Mouse (Mus musculus): ENCODE results near the gene Myo1e. TPM values are rescaled to one million over a fixed set of nuclear protein-coding genes. Genes with fewer than 3 reads are reported as not detected.

Myo1e gene
- total and polyA plus RNA-seq, 2 experiments: 11.2 to 25.1 TPM

GRCm38 (mm10) chr9:70238391-70238790 lies 31.2 kb downstream of the Myo1e start:
- Histone ChIP-seq H3K27ac (replicated peaks; ENCODE audit: insufficient read depth, low read depth, low read length) (no peak overlapping the region; the same call in none of the 2 replicates), H3K9ac (ENCODE audit: low read depth, low read length) (no peak overlapping the region), H3K4me1 (ENCODE audit: control insufficient read depth, insufficient read depth, low read length) (peaks cover 35% of the 10 kb centered on the region), H3K36me3 (ENCODE audit: control insufficient read depth, insufficient read depth, low read length) (no peaks in the 10 kb centered on the region), H3K27me3 (ENCODE audit: control insufficient read depth, insufficient read depth, low read length) (no peaks in the 10 kb centered on the region), H3K79me2 (ENCODE audit: control insufficient read depth, insufficient read depth, low read length) (peaks cover 29% of the 10 kb centered on the region; the same call in 1 of the 2 replicates), H3K4me3 (ENCODE audit: insufficient read depth, low read depth, low read length) (no peak overlapping the region)
- DNase-seq (ENCODE audit: extremely low read depth, low read depth, low spot score): peak; percentile 70
- no peak for TF ChIP-seq POLR2A (IDR thresholded peaks at IDR 0.05; ENCODE audit: extremely low read depth, insufficient read depth, low read length)
- TF ChIP-seq CTCF (IDR thresholded peaks at IDR 0.05; ENCODE audit: low read depth, low read length): no peak
- 45% methylated on average over 6 of the region's 6 CpGs for WGBS

GRCm38 (mm10) chr9:70239229-70239628 lies 32.1 kb downstream of the Myo1e start:
- DNase-seq (ENCODE audit: extremely low read depth, low read depth, low spot score): no peak
- WGBS: 86% methylated on average over 3 of the region's 3 CpGs
- Histone ChIP-seq H3K9ac (ENCODE audit: low read depth, low read length) (no peak overlapping the region), H3K36me3 (ENCODE audit: control insufficient read depth, insufficient read depth, low read length) (no peaks in the 10 kb centered on the region), H3K4me1 (ENCODE audit: control insufficient read depth, insufficient read depth, low read length) (peaks cover 30% of the 10 kb centered on the region), H3K79me2 (ENCODE audit: control insufficient read depth, insufficient read depth, low read length) (peaks cover 26% of the 10 kb centered on the region; the same call in 1 of the 2 replicates), H3K27ac (replicated peaks; ENCODE audit: insufficient read depth, low read depth, low read length) (no peak overlapping the region), H3K27me3 (ENCODE audit: control insufficient read depth, insufficient read depth, low read length) (no peaks in the 10 kb centered on the region), H3K4me3 (ENCODE audit: insufficient read depth, low read depth, low read length) (no peak overlapping the region)
- TF ChIP-seq POLR2A (IDR thresholded peaks at IDR 0.05; ENCODE audit: extremely low read depth, insufficient read depth, low read length): no peak
- TF ChIP-seq CTCF (IDR thresholded peaks at IDR 0.05; ENCODE audit: low read depth, low read length): no peak

- peaks cover 26% of the 10 kb centered on the region; the same call in 1 of the 2 replicates for H3K79me2 ChIP-seq (ENCODE audit: control insufficient read depth, insufficient read depth, low read length)
- H3K27me3 ChIP-seq (ENCODE audit: control insufficient read depth, insufficient read depth, low read length): no peaks in the 10 kb centered on the region
- TF ChIP-seq CTCF (IDR thresholded peaks at IDR 0.05; ENCODE audit: low read depth, low read length): no peak
- no peak for TF ChIP-seq POLR2A (IDR thresholded peaks at IDR 0.05; ENCODE audit: extremely low read depth, insufficient read depth, low read length)
- H3K27ac ChIP-seq (replicated peaks; ENCODE audit: insufficient read depth, low read depth, low read length): peak overlapping the region; percentile 91
- no peaks in the 10 kb centered on the region for H3K36me3 ChIP-seq (ENCODE audit: control insufficient read depth, insufficient read depth, low read length)
- no peak overlapping the region for H3K4me3 ChIP-seq (ENCODE audit: insufficient read depth, low read depth, low read length)
- H3K9ac ChIP-seq (ENCODE audit: low read depth, low read length): peak overlapping the region; percentile 30
- H3K4me1 ChIP-seq (ENCODE audit: control insufficient read depth, insufficient read depth, low read length): peaks cover 36% of the 10 kb centered on the region
- DNase-seq (ENCODE audit: extremely low read depth, low read depth, low spot score): peak; percentile 92
- 22% methylated on average over 16 of the region's 16 CpGs for WGBS
Observed at GRCm38 (mm10) chr9:70240703-70241410, 33.7 kb downstream of the Myo1e start.

GRCm38 (mm10) chr9:70241411-70241961 lies 34.3 kb downstream of the Myo1e start:
- H3K27me3 ChIP-seq (ENCODE audit: control insufficient read depth, insufficient read depth, low read length): no peaks in the 10 kb centered on the region
- H3K4me1 ChIP-seq (ENCODE audit: control insufficient read depth, insufficient read depth, low read length): peaks cover 36% of the 10 kb centered on the region
- WGBS: 17% methylated on average over 8 of the region's 8 CpGs
- no peaks in the 10 kb centered on the region for H3K36me3 ChIP-seq (ENCODE audit: control insufficient read depth, insufficient read depth, low read length)
- peak; percentile 91 for DNase-seq (ENCODE audit: extremely low read depth, low read depth, low spot score)
- no peak overlapping the region for H3K4me3 ChIP-seq (ENCODE audit: insufficient read depth, low read depth, low read length)
- H3K9ac ChIP-seq (ENCODE audit: low read depth, low read length): peak overlapping the region; percentile 47
- H3K79me2 ChIP-seq (ENCODE audit: control insufficient read depth, insufficient read depth, low read length): peaks cover 26% of the 10 kb centered on the region
- TF ChIP-seq POLR2A (IDR thresholded peaks at IDR 0.05; ENCODE audit: extremely low read depth, insufficient read depth, low read length) (no peak), CTCF (IDR thresholded peaks at IDR 0.05; ENCODE audit: low read depth, low read length) (no peak)
- H3K27ac ChIP-seq (replicated peaks; ENCODE audit: insufficient read depth, low read depth, low read length): peak overlapping the region; percentile 91

GRCm38 (mm10) chr9:70242112-70242862 lies 35.1 kb downstream of the Myo1e start:
- Histone ChIP-seq H3K36me3 (ENCODE audit: control insufficient read depth, insufficient read depth, low read length) (no peaks in the 10 kb centered on the region), H3K9ac (ENCODE audit: low read depth, low read length) (peak overlapping the region; percentile 47), H3K27ac (replicated peaks; ENCODE audit: insufficient read depth, low read depth, low read length) (peak overlapping the region; percentile 91), H3K27me3 (ENCODE audit: control insufficient read depth, insufficient read depth, low read length) (no peaks in the 10 kb centered on the region), H3K79me2 (ENCODE audit: control insufficient read depth, insufficient read depth, low read length) (peaks cover 28% of the 10 kb centered on the region), H3K4me3 (ENCODE audit: insufficient read depth, low read depth, low read length) (no peak overlapping the region), H3K4me1 (ENCODE audit: control insufficient read depth, insufficient read depth, low read length) (peaks cover 36% of the 10 kb centered on the region)
- WGBS: 32% methylated on average over 4 of the region's 4 CpGs
- TF ChIP-seq CTCF (IDR thresholded peaks at IDR 0.05; ENCODE audit: low read depth, low read length): no peak
- TF ChIP-seq POLR2A (IDR thresholded peaks at IDR 0.05; ENCODE audit: extremely low read depth, insufficient read depth, low read length): no peak
- peak; percentile 96 for DNase-seq (ENCODE audit: extremely low read depth, low read depth, low spot score)
